Mouse (Mus musculus): ENCODE data around the gene Pou2f1. TPM values are rescaled to one million over a fixed set of nuclear protein-coding genes. Genes with fewer than 3 reads are reported as not detected.

Pou2f1 gene
- total RNA-seq, 4 experiments from 2014 or later, result 7.4 to 8.9 (median 7.9) TPM

DNA sequence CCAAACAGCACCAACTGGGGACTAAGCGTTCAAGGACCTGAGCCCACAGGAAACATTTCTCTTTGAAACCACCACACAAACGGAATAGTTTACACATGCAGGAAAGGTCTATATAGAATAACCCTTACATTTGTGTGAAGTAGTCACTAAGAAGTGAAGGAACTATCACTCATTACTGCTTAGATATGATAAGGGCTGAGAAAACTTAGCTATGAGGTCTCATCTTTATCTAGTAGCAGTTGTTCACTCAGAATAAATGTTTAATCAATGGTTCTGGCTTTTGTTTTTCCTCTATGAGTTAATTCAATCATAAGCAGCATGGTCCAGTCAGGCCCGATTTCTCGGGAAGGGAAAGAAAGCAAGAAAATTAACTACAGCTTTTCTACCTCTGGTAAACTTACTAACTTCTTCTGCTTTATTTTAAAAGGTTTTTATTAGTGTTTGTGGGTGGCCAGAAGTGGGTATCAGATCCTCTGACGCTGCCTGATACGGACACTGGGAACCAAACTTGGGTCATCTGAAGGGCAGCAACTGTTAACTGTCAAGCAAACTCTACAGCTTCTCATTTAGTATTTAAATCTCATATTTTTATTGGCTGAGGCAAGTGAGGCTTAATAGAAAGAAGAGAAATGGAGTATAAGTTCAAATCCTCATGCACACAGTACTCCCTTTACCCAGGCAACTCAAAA lies 40.7 kb downstream of the Pou2f1 start:
- no peak for DNase-seq (ENCODE audit: low spot score in 2 of 2)

DNA sequence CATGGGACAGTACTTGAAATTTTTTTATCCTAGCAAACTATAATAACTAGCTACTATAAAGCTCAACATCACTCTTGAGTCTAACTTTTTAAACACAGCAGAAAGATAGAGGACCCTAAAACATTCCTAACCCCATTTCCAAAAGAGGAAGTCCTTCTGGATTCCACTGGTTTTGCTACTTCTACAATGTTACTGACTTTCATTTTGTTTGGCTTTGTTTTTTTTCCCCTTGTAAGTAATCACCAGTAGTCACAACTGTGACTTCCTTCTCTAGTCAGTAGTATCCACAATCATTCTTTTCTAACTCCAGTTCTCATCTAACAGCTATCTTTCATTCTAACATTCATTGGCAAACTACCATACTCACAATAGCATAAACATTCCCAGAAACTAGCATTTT lies 44.3 kb downstream of the Pou2f1 start:
- no peak for DNase-seq (ENCODE audit: low spot score in 2 of 2)

DNA sequence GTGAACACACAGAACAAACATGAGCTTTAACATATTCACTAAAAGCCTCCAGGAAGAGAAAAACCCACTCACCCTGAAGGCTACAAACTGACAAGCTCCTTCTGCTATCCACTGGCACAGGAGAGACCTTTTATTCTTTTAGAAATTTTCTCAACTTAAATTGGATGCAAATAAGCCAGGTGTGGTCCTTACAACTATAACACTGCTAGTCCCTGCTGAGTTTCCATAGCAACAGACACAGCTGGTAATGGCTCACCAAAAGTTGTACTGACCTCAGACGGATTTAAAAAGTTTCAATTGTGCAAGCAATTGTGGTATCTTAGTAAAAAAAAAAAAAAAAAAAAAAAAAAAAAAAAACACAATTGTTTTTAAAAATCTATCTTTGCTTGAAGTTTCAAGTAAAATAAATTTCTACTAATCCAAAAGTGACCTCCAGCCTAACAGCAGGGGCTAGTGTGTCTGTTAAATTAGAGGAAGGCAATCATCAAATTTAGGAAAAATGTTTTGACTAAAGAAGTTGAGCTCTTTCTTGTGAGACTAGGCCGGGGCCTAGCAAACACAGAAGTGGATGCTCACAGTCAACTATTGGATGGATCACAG lies 54.2 kb downstream of the Pou2f1 start:
- no peak for DNase-seq (ENCODE audit: low spot score in 2 of 2)

DNA sequence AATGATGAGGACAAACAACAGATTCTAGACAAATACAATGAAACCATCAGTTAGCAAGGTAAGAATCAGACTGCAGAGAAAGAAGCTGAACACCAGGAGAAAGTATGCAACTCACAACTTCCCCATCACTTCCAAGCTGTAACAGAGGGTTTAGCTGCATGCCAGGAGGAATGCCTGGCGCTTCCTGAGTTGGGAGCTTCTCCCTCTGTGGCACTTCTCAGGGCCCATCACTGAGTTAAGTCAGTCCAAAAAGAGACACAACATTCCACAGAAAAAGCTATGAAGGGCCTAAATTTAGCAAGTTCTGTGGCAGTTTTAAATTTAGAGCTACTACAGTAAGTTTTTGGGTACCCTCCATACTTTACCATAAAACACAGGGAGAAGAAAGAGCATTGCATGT lies 59.2 kb downstream of the Pou2f1 start:
- DNase-seq (ENCODE audit: low spot score in 2 of 2), result no peak

DNA sequence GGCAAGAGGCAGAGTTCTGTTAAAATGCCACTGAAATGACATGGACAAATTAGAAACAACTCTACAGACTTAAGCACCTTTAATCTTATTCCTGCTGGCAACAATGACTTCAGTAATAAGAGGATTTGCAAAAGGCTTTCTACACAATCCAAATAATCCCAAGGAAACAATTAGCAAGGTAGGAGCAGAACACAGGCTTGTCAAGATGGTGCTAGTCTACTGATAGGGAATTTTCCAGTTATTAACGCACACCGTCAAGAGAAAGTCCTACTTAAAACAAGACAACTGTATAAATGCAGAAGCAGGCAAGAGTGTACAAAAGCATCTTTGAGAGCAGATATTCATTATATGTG lies 67.0 kb downstream of the Pou2f1 start:
- no peak for DNase-seq (ENCODE audit: low spot score in 2 of 2)

DNA sequence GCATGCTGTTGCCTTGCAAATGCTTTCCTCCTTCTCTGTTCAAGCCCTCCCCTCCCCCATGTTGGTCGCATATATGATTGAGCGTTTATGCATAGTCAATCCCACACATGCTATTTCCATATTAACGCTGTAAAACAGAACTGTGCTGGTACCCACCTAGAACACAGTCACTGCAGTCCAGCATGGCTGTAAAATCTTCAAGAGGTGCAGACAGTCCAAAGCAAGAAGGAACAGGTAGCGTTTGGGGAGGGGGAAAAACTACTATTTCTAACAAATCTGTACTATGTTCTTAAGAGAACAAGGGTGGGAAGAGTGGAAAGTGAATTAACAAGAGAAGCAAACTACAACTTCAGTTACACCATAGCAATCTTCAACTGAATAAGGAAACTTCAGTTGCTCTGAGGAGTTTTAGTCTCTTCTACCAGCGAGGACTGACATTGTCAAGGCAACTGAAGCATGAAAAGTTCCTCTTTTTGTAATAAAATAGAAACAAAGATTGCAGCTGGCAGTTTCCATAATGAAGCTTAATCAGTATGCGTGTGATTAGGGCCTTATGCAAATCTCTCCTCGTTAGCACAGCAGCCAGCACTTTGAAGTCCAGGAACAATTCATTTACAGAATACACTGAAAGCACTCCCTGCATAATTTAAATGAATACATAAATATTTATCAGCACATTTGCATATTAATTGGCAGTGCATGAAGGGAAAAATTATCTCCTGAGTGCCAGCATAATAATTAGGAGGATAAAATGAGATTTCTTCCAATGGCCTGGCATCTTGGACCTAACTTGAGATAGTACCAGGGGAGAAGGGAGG lies 67.6 kb downstream of the Pou2f1 start:
- no peak for DNase-seq (ENCODE audit: low spot score in 2 of 2)

DNA sequence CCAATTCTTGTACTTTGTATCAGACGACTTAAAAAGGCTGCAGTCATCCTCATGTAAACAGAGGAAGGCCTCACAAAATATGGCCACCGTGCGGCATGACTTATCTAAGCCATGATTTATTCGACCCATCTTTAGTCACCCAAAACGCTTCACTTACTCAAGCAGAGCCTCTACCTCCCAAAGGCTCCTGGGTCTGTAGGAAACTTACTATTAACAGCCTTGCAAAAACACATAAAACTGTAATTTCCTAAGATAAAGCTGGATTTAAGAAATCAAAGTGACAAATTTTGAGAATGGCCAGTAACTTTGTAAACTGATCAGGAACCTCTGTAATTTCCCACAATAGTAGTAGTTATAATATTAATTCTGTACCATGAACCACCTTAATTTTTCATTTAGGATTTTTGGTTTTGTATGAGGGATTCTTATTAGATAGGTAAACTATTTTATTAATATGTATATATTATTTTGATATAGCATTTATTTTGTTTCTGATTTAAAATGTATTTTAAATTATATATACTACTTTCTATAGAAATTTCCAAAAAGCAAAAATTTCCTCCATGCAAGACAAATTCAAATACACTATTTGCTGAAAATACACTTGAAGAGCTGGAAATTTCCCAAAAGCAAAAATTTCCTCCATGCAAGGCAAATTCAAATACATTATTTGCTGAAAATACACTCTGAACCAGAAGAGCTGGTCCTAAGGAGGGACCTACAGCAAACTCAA lies 68.4 kb downstream of the Pou2f1 start:
- DNase-seq (ENCODE audit: low spot score in 2 of 2), result no peak

DNA sequence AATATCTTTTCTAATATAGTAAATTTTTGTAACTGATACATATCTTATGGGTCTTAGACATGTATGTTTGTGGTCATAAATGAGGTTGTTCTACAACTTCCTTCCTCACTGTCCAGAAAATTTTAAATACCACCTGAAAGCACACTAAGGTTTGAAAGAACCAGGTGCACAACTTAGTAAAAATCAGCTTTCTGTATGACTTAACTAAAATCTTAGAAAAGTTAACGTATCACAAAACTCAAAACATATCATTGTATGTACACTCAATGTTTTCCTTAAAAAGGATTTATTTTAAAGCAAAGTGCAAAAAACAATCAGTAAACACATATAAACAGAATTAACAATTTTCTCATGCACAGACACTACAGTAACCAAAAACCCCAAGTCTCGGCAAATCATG lies 69.6 kb downstream of the Pou2f1 start:
- DNase-seq (ENCODE audit: low spot score in 2 of 2), result no peak

DNA sequence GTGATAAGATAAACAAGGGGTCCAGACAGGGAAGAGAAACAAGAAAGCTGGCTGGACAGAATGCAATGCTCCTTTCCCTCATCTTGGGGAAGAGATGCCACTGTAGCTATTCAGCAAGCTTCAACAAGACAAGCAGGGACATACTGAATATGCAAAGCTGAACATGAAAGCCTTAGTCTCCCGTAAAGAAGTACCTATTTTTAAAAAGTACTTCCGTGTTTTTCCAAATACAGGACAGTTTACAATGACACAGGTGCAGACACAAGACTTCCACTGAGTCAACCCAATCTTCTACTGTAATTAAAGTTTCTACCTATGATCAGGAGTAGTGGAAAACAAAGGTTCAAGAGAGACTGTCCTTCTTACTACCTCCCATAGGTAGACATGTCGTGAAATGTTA lies 72.0 kb downstream of the Pou2f1 start:
- DNase-seq (ENCODE audit: low spot score in 2 of 2), result no peak

DNA sequence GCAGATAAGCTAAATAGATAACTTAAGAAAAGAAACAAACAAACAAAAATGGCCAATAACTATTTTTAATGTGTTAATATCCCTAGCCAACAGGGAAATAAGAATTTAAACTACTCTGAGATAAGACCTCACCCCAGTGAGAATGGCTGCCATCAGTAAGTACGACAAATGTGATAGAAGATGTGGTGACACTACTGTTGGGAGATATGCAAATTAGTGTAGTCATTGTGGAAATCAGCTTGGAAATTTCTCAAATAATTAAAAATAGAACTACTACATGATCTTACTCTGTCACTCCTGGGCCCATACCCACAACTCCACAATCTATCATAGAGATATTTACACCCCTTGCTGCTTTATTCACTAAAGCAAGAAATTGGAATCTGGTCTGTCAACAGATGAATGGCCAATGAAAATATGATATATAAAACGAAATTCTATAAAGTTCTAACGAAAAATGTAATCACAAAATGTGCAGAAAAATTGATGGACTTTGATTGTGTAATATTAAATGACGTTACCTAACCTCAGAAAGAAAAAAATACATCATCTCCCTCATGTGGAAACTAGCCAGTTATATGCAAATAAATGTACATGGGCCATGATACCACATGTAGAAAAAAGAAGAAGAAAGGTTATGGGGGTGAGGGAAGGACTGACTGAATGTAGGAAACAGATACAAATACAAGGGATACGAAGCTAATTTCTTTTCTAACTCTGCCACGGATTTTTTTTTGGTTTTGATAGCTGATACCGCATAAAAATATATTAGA lies 74.8 kb downstream of the Pou2f1 start:
- no peak for DNase-seq (ENCODE audit: low spot score in 2 of 2)

DNA sequence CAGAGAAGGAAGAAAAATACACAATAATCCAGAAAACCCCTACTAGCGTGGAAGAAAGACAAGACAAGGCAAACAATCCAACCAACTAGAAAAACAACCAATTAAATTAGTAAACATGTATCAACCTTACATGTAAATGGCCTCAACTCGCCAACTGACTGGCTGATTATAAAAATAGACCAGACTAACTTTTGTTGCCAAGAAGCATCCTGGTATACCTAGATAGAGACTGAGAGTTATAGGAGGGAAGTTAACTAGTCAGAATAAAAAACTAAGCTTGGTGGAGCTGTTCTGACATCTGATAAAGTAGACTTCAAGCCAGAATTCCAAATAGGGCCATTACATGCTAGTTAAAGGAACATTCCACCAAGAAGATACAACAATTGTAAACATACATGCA lies 77.3 kb downstream of the Pou2f1 start:
- no peak for DNase-seq (ENCODE audit: low spot score in 2 of 2)

DNA sequence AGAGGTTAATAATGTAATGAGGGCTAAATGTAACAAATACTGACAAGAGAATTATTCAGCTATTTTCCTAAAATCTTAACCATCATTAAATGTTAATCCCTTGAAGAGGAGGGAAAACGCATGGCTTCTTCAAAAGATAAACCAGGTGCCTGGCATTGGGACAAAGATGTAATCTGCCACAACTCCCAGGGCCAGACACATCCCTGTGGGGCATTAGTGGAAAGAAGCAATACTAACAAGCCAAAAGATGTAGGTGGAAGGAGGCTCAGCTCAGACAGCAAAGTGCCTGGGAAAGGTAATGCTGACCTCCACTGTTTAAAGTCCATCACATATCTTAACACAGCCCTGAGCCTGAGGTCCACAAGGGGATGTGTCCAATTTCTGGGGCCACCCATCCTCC lies 80.0 kb downstream of the Pou2f1 start:
- no peak for DNase-seq (ENCODE audit: low spot score in 2 of 2)

DNA sequence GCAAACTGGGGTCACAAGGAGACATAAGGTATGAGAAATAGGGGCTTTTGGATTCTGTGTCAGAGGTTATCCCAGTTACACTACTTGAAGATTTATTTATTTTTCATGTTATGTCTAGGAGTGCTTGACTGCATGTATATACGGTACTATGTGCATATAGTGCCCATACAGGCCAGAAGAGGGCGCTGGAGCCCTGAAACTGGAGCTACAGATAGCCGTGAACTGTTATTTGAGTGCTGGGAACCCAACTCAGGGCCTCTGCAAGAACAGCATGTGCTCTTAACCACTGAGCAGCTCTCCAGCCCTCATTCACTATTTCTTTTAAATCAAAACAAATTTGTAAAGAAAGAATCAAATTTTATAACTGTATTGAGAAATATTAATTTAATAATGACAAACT lies 81.5 kb downstream of the Pou2f1 start:
- DNase-seq (ENCODE audit: low spot score in 2 of 2), result no peak

DNA sequence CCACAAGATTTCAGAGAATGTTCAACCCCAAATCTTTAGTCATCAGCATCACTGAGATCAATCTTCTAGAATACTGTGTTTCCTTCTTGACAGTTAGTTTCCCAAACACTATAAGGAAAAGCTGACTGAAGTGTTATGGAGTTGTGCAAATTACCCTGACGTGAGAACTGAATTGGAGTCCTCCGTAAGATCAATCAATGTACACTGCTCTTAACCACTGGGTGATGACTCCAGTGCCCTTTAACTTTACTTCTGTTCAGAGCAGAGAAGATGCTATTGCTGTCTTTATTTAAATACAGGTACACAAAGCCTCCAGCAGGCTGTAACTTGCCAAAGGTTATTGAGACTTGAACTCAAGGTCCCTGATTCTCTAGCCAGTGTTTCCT lies 88.1 kb downstream of the Pou2f1 start:
- DNase-seq (ENCODE audit: low spot score in 2 of 2), result no peak

DNA sequence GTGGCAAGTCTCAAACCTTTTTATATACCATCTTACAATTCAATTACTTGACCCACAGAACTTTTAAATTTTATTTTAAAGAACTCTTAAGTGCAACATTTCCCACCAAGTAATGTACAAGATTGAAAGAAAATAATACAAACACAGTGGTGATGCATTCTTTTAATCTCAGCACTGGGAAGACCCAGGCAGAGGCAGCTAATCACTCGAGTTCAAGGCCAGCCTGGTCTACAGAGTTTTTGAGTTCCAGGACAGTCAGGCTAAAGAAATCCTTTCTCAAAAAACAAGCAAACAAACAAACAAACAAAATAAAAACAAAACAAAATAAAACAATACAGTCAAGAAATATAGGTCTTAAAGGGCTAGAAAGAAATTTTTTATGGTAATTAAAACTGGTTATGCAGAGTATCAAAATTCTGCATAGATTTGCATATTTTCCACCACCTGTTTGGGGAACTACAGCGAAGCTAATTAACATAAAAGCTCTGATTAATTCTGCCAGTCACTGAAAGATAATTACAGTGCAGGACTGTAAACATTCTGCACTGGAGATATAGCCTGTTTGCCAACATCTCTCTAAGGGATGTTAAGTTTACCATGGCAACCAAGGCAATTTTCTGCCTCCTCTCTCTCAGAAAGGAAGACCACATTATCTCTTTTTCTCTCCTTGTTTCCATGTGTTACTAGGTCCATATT lies 88.6 kb downstream of the Pou2f1 start:
- no peak for DNase-seq (ENCODE audit: low spot score in 2 of 2)

DNA sequence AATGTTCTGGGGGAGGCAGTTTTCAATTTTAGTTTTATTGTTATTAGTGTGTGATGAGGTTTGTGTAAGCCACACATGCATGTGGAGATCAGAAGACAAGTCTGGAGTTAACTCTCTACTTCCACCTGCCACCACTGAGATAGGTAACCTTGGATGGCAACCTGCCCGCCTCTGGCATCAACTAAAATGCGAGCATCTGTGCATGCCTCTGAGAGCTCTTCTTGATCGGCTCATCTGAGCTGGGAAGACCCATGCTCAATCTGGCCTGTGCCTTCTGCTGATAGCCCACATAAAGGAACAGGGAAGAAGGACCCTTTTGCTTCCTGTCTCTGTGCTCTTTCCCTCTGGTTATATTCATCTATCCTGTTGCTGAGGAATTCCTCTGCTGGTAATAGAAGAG lies 93.0 kb downstream of the Pou2f1 start:
- DNase-seq (ENCODE audit: low spot score in 2 of 2), result no peak

DNA sequence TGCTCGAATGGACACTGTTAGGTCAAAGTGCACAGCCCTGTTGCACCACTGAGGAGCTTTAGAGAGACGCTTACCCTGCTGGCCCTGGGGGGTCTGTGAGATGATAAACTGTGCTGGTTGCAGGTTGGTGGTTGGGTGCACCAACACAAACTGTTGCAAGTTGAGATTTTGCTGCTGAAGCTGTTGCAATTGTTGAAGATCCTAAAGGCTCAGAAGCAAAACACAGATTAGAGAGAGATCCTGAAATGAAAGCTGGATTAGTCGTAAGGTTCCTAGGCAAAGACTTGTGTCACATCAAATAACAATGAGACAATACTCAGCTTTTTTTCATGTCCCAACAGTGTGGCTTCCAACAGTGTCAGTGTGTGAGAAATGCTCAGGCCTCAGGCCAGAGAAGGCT lies 93.7 kb downstream of the Pou2f1 start:
- no peak for DNase-seq (ENCODE audit: low spot score in 2 of 2)

DNA sequence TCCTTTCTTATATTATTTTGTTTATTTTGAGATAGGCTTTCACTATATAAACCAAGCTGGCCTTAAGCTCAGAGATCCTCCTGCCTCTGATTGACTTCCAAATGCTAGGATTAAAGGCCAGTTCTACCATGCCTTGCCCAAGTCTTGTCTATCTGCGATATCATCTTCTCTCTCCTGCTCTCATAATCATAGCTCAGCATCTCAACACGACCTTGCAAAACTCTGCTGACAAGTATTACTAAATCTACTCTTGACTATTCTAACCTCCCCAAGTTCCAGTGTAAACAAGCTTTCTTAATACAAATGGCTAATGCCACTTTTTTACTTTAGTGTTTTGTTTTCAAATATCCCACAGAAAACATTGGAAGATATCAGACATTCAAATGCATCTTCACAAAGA lies 94.3 kb downstream of the Pou2f1 start:
- DNase-seq (ENCODE audit: low spot score in 2 of 2), result no peak

DNA sequence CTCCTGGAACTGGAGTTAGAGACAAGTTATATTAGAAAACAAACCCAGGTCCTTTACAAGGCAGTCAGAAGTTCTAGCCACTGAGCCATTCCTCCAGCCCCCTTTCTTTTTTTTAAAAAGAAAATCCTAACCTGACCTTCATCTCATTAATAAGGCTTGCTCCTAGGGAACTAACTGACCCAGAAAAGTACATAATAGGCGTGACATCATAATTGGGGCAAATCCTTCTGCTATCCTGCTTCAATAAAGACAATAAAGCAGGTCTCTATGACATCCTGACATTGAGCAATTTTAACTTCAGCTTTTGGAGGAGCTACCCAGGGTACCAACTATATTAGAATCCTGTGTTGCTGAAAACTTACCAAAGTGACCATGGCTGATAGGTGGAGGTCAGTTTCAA lies 98.9 kb downstream of the Pou2f1 start:
- DNase-seq (ENCODE audit: low spot score in 2 of 2), result no peak

DNA sequence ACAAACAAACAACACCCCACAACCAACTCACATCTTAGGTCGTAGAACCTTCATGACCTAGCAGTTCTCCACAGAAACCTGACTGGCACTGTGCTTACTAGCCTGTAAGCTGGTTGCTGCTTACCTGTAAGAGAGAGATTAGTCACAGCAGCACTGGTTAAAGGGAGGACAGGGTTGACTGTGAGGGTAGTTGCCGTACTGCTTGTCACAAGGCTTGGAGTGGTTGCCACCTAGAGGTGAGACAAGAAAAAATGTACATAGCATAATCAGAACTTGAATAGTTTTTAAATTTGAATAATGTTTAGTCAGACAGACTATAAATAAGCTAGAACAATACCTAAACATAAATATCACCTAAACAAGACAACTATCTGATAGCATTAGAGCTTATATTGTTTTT lies 110.8 kb downstream of the Pou2f1 start:
- DNase-seq (ENCODE audit: low spot score in 2 of 2), result no peak

Measured in gastrocnemius, adult 8-10 months (tissue).